Mouse (Mus musculus) G1E (cell line): ENCODE measurements around the gene Shpk.

ENCODE experiments used
- CTCF ChIP-seq: IDR thresholded peaks from 2 replicates; pipeline ENCODE4 v1.5.1; 2012; ENCODE audit warnings: low read depth, low read length, inconsistent platforms, mixed read lengths
- GATA1 ChIP-seq: IDR thresholded peaks from 2 replicates; pipeline ENCODE4 v1.6.1; 2012; ENCODE audit warnings: borderline replicate concordance, low read length, inconsistent platforms, mixed read lengths
- GATA2 ChIP-seq: IDR thresholded peaks from 2 replicates; pipeline ENCODE4 v1.6.1; 2012; ENCODE audit warnings: low read depth, low read length, inconsistent platforms, borderline replicate concordance
- POLR2AphosphoS5 ChIP-seq: IDR thresholded peaks from 2 replicates; pipeline ENCODE4 v1.6.1; 2012; ENCODE audit warnings: low read depth, low read length, inconsistent platforms; ENCODE audit not compliant: insufficient replicate concordance

- TF ChIP-seq CTCF (no peak), POLR2AphosphoS5 (no peak), GATA2 (no peak), GATA1 (no peak)
Measured at GRCm38 (mm10) chr11:73177895-73178294, 21.4 kb upstream of the Shpk start.
